Mouse (Mus musculus) gastrocnemius, postnatal 4 days (tissue): ENCODE measurements around the gene Praf2. TPM values are rescaled to one million over a fixed set of nuclear protein-coding genes. Genes with fewer than 3 reads are reported as not detected.
"Not testable (repeated sequence)": the region's sequence is repeated elsewhere in the genome, so short reads cannot be mapped to it uniquely, and the experiment has no call there.

Experiments used
- DNase-seq, 2 experiments: peaks; one replicate each; pipeline ENCODE4 v3.0.0; 2021 to 2022; ENCODE audit warnings: low spot score in 2 of 2, mixed read lengths in 2 of 2
- long read RNA-seq, 2 experiments: library from polyadenylated mRNA; stranded (forward); transcript quantifications; one replicate each; pipeline ENCODE4 v2.0.0; 2021
- total RNA-seq, 2 experiments: library from RNA; stranded (reverse); gene quantifications; 2 replicates each; pipeline ENCODE4 v1.2.3; 2021

Gene Praf2
- 10 to 100 TPM; 18.5 to 18.7 TPM for total RNA-seq
- long read RNA-seq, experiment 1, transcript Praf2-201 (3 exons, 1,339 nt): major isoform, 27 of 28 reads
- long read RNA-seq, experiment 1, partial matches to known transcripts: 1 of 28 reads
- long read RNA-seq, experiment 1, other reads (novel, unspliced or antisense): 0 of 28 reads
- long read RNA-seq, experiment 2, transcript Praf2-201 (3 exons, 1,339 nt): major isoform, 16 of 17 reads
- long read RNA-seq, experiment 2, partial matches to known transcripts: 1 of 17 reads
- long read RNA-seq, experiment 2, other reads (novel, unspliced or antisense): 0 of 17 reads

DNA sequence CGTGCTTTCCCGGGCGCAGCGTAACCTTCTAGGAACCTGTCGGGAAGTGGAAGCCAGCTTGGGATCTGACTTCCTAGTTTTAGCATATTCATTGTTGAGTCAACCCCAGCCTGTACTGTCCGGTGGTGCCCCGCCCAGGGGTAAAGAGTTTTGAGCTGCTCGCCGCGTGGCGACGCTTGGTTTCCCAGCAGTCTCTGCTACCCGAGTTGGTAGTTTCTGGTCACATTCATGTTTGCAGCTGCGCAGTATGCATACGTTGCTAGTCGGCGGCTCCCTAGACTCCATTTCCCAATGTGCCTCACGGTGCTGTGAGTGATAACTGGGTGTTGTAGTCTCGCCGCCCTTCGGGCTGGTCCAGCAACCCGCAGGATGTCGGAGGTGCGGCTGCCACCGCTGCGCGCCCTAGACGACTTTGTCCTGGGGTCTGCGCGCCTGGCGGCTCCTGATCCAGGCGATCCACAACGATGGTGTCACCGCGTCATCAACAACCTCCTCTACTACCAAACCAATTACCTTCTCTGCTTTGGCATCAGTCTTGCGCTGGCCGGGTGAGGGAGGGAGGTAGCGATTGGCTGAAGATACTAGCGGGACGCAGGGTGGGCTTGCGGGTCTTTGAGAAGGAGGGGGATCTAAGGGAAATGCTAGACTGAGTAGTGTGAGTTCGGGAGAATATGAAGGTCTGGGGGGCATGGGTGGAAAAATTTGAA lies at the start of gene Praf2:
Gene Praf2, plus strand, starts transcription at position 225 of the 707 bp plus-strand sequence.
- peak in 1 of 2 experiments; percentile 65 for DNase-seq

DNA sequence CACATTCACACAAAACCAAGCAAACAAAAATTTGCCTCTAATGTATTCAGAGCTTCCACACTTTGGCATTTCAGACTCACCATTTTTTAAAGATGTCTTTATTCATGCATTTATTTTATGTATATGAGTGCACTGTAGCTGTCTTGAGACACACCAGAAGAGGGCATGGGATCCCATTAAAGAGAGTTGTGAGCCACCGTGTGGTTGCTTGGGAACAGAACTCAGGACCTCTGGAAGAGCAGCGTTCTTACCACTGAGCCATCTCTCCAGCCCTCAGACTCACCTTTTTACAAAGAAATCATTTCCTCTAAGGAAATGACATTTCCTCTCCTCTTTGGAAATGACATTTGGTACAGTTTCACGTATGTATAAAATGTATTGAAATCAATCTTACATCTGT lies 49.3 kb upstream of the Praf2 start:
- no peak for DNase-seq

DNA sequence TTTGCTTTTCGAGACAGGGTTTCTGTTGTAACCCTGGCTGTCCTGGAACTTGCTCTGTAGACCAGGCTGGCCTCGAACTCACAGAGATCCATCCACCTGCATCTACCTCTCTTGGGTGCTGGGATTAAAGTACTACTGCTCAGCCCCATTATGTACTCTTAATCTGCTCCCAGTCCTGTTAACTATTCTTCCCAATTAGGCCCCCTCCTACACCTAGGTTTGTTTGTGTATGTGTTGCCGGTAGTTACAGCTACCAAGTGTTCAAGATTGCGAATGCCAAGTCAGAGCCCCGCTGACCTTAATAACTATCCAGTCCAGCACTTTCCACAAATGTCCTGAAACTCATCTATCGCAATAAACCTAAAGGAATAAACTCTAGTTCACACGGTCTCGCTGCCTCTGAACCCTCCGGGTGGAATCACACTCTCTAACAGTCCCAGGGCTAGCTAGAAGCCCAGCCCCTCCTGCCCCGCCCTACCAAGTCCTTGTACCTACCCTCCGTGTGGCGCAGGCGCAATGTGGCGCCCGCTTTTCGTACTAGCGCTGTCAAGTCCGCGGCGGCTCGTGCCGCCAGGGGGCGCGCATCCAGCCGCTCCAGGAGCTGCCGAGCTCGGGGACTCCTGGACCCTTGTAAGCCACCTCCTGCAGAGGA lies 48.7 kb upstream of the Praf2 start:
- DNase-seq: peak; percentile 76 to 87

DNA sequence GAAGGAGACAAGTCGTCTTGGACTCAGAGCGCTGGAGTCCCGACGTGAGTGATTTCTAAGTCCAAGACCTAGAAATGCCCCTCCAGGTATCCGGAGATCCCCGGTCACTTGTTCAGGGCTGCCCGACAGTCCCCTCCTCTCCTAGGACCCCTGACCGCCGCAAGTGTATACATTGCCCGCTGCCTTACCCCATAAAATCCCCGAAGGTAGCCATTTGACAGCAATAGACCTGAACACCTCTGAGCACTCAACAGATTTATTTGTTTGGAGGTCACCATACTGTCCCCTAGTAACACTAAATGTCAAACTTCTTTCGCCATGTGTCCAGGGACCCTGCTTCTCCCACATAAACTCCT lies 48.2 kb upstream of the Praf2 start:
- DNase-seq: no peak

DNA sequence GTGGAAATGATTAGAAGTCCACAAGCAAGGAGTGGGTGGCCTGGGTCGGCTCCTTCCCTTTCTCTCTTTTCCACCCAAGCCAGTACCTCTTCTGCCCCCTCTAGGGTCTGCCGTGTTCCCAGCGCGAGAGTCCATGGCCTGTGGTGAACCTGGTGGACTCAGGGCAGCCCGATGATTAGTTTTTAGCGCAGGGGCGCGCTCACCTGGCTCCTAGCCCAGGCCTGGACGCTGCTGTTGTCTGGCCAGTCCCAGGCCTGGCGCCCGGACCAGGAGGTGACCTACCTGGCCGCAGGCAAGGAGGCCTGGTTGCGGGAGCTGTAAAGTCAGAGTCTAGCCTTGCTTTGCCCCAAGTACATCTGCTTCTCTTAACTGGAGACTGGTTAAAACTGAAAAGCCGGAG lies 47.4 kb upstream of the Praf2 start, which contains the start of gene Magix:
Gene Magix, minus strand, starts transcription at position 388 of the 400 bp plus-strand sequence.
- DNase-seq: no peak

DNA sequence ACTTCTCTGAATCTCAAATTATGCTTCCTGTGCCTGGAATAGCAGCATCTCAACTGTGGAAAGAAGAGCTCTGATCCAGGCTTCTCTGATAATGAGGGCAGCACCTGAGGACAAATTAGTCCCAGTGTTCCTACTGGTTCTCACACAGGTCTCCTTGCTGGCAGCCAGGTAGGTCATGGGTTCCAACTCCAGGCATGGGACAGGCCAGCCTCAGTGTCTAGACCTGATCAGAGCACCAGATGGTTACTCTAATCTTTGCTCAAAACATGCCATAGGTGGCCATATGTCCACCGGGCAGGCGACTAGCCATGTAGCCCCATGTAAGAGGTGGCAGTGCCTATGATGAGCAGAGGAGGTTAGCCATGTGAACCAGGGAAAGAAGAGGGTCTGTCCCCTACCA lies 39.9 kb upstream of the Praf2 start:
- no peak for DNase-seq

DNA sequence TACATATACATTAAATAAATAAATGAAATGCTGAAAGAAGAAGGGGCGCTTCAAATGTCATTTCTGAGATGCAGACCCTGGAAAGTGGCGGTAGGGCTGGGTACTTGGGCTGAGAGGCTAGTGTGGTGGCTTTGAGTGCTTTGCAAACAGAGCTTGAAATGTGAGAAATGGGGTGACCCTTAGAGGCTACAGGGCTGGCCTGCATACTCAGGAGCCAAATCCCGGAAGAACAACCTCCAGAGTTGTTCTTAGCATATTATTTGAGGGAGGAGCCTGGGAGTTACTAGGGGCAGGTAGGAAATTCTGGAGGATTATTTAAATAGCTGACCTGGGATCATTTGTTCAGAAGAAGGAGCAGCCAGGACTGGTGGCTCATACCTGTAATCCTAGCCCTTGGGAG lies 37.8 kb upstream of the Praf2 start:
- DNase-seq: no peak

DNA sequence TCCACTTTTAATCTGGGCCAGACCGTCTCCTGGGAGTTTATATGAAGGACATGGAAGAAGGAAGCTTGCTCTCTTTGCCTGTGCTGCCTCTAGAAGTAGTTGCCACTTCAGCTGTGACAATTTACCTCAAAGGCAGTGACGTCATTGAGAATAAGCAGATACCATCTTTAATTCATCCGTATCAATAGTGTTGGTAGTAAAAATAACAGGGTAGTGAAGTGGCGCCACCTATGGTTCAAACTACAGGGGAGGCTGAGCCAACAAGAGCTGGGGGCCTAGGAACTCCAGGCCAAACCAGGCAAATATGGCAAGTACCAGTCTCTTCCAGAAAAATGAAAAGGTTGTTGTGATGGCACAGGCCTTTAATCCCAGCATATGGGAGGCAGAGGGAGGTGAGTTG lies 35.4 kb upstream of the Praf2 start:
- DNase-seq: no peak

DNA sequence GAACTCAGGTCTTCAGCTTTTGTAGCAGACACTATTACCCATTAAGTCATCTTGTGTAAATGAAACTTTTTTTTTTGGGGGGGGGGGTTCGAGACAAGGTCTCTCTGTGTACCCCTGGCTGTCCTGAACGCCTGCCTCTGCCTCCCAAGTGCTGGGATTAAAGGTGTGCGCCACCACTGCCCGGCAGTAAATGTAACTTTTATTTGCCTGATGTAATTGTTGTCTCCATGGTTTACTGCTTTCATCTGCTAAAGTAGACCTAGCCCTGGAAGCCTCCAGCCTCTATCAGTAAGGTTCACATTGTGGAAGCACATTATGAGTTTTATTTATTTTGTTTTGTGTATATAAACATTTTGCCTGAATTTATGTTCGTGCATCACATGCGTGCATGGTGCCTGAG lies 31.7 kb upstream of the Praf2 start:
- DNase-seq: no peak

DNA sequence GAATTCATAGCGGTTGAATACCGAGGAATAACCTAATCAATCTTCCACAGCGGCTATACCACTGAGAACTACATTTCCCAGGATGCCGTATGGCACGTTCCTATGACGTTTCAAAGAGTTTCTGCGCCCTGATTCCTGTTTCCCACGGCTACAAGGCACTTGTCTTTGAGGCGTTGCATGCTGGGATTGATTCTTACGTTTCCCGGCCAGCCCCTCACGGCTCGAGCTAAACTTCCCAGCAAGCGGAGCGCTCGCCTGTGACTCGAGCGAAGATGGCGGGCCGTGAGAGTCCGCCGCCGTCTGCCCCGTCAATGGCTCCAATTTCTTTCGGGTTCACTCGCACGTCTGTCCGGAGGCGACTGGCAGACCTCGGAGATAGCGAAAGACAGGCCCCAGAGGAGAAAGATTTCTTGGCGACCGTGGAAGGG lies 31.3 kb upstream of the Praf2 start, which contains the start of gene Gpkow:
Gene Gpkow, plus strand, starts transcription at position 178 of the 428 bp plus-strand sequence.
- peak; percentile 60 to 72 for DNase-seq

DNA sequence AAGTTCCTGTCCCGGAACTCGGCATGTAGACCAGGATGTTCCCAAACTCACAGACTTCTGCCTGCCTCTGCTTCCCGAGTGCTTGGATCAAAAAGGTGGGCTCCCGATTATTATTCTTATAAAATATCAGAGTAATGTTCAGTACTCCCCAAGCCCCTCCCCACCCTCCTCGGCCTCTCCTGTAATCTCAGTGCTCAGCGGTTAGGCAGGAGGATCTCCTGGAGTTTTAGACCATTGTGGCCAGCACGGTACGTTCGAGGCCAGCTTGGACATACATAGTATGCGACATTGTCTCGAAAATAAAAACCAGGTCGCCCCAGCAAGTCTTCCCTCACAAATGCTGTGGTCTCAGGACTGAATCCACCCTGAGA lies 14.5 kb upstream of the Praf2 start:
- not testable (repeated sequence) for DNase-seq

DNA sequence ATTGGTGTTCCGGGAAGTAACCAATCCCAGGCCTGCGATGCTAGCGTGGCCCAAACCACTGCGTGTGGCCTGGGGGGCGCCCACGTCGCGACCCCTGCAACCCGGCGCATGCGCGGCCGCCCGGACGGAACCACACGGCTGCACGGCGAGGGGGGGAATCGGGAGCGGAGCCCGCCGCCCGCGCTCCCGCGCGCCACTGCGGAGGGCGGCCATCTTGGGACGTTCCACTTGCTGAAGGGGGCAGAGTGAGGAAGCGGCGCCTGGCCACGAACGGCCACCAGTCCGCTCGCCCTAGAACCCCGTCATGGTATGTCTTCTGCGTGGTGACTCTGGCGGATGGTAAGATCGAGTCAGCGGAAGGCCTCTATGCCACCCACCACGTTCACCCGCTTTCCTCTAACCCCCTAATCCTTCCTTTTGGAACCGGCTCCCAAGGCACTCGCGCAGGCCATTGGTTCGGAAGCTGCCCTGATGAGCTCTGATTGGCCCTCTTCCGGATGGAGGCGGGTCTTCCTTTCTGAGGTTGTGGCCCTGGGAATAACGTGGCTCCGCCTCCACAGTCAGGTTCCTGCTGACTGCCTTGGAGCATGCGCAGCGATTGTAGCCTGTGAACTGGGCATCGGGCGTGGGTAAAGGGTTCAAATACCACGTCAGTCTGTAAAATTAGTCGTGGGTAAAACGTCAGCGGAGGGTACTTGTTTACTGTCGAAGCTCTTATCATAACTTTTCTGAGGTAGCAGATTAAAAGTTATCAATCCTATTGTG lies 13.9 kb upstream of the Praf2 start, which contains the start of gene Wdr45:
Gene Wdr45, plus strand, starts transcription at position 199 of the 765 bp plus-strand sequence.
- peak; percentile 66 to 87 for DNase-seq

DNA sequence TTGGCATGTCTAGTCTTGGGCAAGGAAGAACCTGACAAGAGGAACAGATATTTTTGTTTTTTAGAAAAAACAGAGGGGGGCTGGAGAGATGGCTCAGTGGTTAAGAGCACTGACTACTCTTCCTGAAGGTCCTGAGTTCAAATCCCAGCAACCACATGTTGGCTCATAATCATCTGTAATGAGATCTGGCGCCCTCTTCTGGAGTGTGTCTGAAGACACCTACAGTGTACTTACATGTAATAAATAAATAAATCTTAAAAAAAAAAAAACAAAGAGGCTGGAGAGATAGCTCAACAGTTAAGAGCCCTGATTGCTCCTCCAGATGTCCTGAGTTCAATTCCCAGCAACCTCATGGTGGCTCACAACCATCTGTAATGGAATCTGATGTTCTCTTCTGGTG lies 12.2 kb upstream of the Praf2 start:
- not testable (repeated sequence) for DNase-seq

DNA sequence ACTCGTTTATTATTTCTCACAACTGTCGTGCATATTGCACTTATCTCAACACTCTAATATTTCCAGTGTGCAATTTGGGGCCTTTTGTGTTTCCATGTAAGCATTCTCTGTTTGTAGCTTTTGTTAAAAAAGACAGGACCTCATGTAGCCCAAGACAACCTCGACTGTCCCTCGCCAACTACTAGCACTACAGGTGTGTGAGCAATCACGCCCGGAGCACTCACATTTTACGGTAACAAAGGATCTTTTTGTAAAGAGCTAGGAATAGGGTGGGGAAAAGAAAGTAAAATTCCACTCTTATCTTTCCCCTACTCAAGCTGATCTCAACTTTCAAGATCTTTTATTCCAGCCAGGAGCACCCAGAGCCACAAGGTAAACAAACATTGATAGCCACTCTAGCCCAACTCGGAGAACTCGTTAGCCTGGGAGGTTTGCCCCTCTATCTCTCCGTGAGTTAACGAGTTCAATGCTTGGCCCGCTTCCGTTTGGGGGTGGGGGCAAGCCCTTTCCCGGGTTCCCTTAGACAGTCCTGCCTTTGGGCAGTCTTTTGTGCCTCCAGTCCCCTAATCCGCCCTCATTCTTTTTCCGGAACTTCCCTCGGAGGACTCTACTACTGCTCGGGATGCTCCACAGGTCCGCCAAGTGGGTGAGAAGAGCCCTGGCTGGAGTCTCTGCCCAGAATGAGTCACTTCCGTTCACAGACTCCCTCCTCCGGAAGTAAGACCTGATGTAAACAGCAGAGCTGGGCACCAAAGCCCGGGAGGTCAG lies 6.5 kb upstream of the Praf2 start, which contains the start of gene Gm45208:
Gene Gm45208, plus strand, starts transcription at position 732 of the 768 bp plus-strand sequence.
- DNase-seq: peak in 1 of 2 experiments; percentile 59

DNA sequence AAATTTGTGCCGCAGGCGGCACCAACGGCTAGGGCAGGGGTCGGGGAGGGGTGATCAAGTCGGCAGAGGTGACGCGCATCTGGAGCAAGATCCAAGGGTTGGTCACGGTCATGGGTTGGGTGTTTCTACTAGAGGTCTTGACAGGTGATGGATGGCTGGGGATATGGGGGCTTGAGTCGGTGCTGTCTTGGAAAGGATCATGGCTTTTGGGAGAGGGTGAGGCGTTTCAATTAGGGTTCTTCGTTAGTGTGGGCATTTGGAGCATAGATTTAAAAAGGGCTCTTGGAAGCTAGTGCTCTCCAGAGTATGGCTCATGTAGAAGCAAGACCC lies 6.0 kb upstream of the Praf2 start:
- DNase-seq: no peak

DNA sequence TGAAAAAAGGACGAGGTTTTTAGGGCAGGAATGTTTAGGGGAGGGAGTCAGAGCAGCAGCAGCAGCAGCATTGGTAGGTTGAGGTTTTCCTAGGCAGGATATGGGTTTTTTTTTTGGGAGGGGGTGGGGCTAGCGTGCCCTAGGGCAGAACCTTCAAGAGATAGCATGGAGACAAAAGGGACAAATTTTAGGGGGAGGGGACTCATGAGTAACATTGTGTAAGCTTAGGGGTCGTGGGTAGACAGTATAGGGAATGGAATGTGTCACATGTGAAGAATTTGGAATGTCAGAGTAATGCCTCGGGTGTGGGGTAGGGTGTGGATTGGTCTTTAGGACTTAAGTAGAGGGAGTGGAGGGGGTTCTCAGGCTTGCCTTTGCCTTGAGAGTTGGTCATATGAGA lies 5.5 kb upstream of the Praf2 start:
- DNase-seq: no peak

DNA sequence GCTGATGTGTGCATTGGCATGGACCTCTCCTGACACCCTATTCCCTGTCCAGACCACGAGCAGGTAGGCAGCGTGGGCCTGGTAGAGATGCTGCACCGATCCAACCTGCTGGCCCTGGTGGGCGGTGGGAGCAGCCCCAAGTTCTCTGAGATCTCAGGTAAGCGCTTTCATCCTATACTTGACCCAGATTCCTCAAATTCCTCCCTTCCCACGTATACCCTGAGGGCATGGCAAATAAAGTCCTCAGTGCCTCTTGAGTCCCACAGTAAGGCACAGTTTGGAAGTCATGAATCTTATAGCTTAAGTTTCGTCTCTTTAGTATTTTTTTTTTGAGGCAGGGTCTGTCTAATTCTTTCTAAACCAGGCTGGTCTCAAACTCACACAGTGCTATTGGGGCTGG lies 4.1 kb upstream of the Praf2 start:
- DNase-seq: no peak

DNA sequence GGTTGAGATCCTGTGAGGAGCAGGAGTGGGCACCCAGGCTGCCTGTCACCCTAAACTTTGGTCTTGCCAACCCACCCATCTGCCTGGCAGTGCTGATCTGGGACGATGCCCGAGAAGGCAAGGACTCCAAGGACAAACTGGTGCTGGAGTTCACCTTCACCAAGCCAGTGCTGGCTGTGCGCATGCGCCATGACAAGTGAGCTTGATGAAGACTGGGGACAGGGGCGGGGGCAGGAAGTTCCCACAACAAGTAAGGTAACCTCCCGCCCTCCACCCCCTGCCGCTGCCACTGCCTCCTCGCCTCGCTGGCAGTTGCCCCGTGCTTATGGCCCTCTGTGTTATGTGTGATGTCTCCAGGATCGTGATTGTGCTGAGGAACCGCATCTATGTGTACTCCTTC lies 2.4 kb upstream of the Praf2 start:
- no peak for DNase-seq

DNA sequence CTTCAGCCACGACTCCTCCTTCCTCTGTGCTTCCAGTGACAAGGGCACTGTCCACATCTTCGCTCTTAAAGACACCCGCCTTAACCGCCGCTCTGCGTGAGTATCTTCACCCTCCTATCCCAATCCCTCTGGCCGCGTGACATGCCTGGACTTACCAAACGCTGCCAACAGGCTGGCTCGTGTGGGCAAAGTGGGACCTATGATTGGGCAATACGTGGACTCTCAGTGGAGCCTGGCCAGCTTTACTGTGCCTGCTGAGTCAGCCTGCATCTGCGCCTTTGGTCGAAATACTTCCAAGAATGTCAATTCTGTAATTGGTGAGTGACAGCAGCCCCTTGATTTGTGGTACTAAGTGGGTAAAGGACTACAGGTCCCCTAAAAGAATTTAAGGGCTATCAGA lies 1.1 kb upstream of the Praf2 start:
- no peak for DNase-seq

DNA sequence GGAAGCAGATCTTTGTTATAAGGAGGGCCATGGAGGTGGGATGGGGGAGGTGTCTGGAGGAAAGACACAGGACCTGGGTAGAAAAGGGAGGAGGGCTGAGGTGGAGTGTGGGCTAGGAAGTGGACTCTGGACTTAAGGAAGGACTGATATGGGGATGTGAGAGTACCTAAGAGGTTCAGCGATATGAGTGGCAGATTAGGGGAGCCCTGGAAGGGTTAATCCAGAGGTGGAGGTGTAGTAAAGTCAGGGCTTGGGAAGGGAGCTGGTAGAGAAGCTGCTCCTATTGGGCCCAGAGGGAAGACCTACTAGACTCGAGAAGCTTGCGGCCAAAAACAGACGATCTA lies 655 bp downstream of the Praf2 start:
- DNase-seq: no peak
